In genomic region chr6:90551251-90551650, GRCm38 (mm10) we compare ENCODE assay signal across 9 mouse cellular contexts. TPM values are rescaled to one million over a fixed set of nuclear protein-coding genes. Genes with fewer than 3 reads are reported as not detected.
DNase-seq lines count a peak whose midpoint lies in the region; ATAC-seq and TF ChIP-seq lines count a peak whose summit lies in the region.
"Had no signal": no experiment of that assay in that cellular context is flagged by ENCODE, and none has a peak within 500 bp of the region (broad histone marks: within the 10 kb centered on the region; RNA-seq: fewer than 3 reads in every experiment).

No protein-coding gene starts in this region.

- no peak for TF ChIP-seq POLR2A in lung, adult 2 months (IDR thresholded peaks at IDR 0.05; ENCODE audit: borderline replicate concordance, extremely low read depth, low read depth, low read length)
- no peak for TF ChIP-seq POLR2A in olfactory bulb, adult 2 months (IDR thresholded peaks at IDR 0.05; ENCODE audit: insufficient read depth, low read depth, low read length)

- H3K4me2 ChIP-seq in intestine, embryonic 16.5 days (ENCODE audit: low read depth, low read length): peak overlapping the region; percentile 67

- DNase-seq in gastrocnemius, adult 2 months: no peak
- DNase-seq in gastrocnemius, postnatal 4 days (ENCODE audit: low spot score in 2 of 2): no peak
- DNase-seq in lung, adult 2 months: no peak
- no peak for DNase-seq in lung, postnatal 25 days (ENCODE audit: low spot score)
- no peak for DNase-seq in cerebellum, postnatal 4 days (ENCODE audit: low spot score in 2 of 2)
- DNase-seq in Muller cell, postnatal 12 days (ENCODE audit: inconsistent ontology term): no peak
- DNase-seq: B cell, adult 2 months had no signal

- peak overlapping the region; percentile 72 for H3K4me3 ChIP-seq in gastrocnemius, adult 2 months
- H3K4me3 ChIP-seq in lung, adult 2 months (replicated peaks; ENCODE audit: extremely low read depth, low read depth, low read length): peak overlapping the region; percentile 61
- H3K4me3 ChIP-seq in intestine, embryonic 16.5 days (ENCODE audit: low read length): peak overlapping the region; percentile 52
- peak overlapping the region; percentile 19 for H3K4me3 ChIP-seq in olfactory bulb, adult 2 months (ENCODE audit: insufficient read depth, low read depth, low read length)

- peak overlapping the region; percentile 50 for H3K9ac ChIP-seq in intestine, embryonic 16.5 days (ENCODE audit: low read depth, low read length)

- peak overlapping the region; percentile 70 for H3K27ac ChIP-seq in gastrocnemius, adult 2 months
- H3K27ac ChIP-seq in intestine, embryonic 16.5 days (ENCODE audit: low read length): peak overlapping the region; percentile 63; the same call in 1 of the 2 replicates
- no peak overlapping the region for H3K27ac ChIP-seq in olfactory bulb, adult 2 months (ENCODE audit: insufficient read depth, low read depth, low read length)

- no peak for TF ChIP-seq CTCF in gastrocnemius, adult 2 months (IDR thresholded peaks at IDR 0.05)
- TF ChIP-seq CTCF in lung, adult 2 months (IDR thresholded peaks at IDR 0.05; ENCODE audit: insufficient read depth, low read length): no peak
- TF ChIP-seq CTCF in olfactory bulb, adult 2 months (IDR thresholded peaks at IDR 0.05; ENCODE audit: insufficient read depth, low read depth, low read length): no peak

- intact Hi-C loops in gastrocnemius, adult 2 months (cut with DNase I): no loop called here

- no peaks in the 10 kb centered on the region for H3K27me3 ChIP-seq in intestine, embryonic 16.5 days (replicated peaks; ENCODE audit: control insufficient read depth, insufficient read depth, low read length)

- ATAC-seq in intestine, embryonic 16.5 days: peak; percentile 9; the same call in 1 of the 2 replicates

- H3K36me3 ChIP-seq in intestine, embryonic 16.5 days (ENCODE audit: control insufficient read depth, insufficient read depth, low read length): no peaks in the 10 kb centered on the region

- peaks cover 1% of the 10 kb centered on the region; the same call in 1 of the 2 replicates for H3K4me1 ChIP-seq in lung, adult 2 months (ENCODE audit: control insufficient read depth, insufficient read depth, low read length)
- peaks cover 6% of the 10 kb centered on the region; the same call in 1 of the 2 replicates for H3K4me1 ChIP-seq in intestine, embryonic 16.5 days (ENCODE audit: control insufficient read depth, insufficient read depth, low read length)
- H3K4me1 ChIP-seq in olfactory bulb, adult 2 months (ENCODE audit: control insufficient read depth, insufficient read depth, low read length): no peaks in the 10 kb centered on the region

- H3K9me3 ChIP-seq in intestine, embryonic 16.5 days (ENCODE audit: control insufficient read depth, low read length): no peaks in the 10 kb centered on the region

RNA-seq across cellular contexts. Expression of gene Slc41a3, which starts 53.3 kb away (rescaled TPM):
- total RNA-seq in gastrocnemius, adult 2 months (2021): 100 to 1,000 TPM in 1 of 2 experiments, 10 to 100 TPM in 1; 75.0 to 118 TPM
- 10 to 100 TPM; 21.6 to 25.0 TPM for total RNA-seq in gastrocnemius, postnatal 4 days (2021)
- 11.1 and 13.8 TPM in 2 replicates for polyA plus RNA-seq in lung, adult 2 months (2012; rRNA removed)
- polyA plus RNA-seq in intestine, embryonic 16.5 days (2015; fragmentation: Nextera tagmentation; extraction: Ambion mirVana): 6.4 and 7.1 TPM in 2 replicates
- not detected in 2 replicates for polyA plus RNA-seq in olfactory bulb, adult 2 months (2012; ENCODE audit: insufficient read depth, insufficient read length, low replicate concordance, missing spikeins)

Comparison
In these comparisons a context has a peak if more than half of its experiments do, and no peak if none do; other contexts are left out.
1. H3K4me3 ChIP-seq: peak in every context shown above with its lines; median percentile 72 in gastrocnemius, adult 2 months; 61 in lung, adult 2 months; 52 in intestine, embryonic 16.5 days; 19 in olfactory bulb, adult 2 months.